Mouse (Mus musculus): ENCODE measurements around the gene Hist1h2ba. TPM values are rescaled to one million over a fixed set of nuclear protein-coding genes. Genes with fewer than 3 reads are reported as not detected.
A peak's percentile ranks its signal among the peaks of the same experiment; 100 is the strongest.

The Hist1h2ba gene
- polyA plus RNA-seq (2015; fragmentation: Nextera tagmentation; extraction: Ambion mirVana), result not detected in 2 replicates

DNA sequence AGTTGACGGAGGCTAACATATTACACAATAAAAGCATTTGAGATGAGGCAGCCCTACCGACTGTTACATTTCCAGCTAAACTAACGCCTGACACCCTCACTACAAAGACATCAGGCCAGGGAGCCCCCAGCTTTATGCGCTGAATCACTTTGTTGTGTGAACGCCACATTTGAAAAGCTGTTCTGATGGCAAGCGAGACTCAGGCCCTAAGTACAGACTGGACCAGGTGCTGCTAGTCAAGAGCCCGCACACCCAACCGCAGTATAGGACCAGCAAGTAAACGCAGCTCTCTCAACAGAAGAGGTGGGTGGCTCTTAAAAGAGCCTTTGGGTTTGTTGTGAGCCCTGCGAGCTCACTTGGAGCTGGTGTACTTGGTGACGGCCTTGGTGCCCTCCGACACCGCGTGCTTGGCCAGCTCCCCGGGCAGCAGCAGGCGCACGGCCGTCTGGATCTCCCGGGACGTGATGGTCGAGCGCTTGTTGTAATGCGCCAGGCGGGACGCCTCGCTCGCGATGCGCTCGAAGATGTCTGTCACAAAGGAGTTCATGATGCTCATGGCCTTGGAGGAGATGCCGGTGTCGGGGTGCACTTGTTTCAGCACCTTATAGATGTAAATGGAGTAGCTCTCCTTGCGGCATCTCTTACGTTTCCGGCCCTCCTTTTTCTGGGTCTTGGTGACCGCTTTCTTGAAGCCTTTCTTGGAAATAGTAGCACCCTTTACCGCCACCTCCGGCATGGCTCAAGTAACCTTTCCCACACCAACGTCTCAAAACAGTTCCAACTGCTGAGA is at the start of gene Hist1h2ba:
Gene Hist1h2ba, minus strand, starts transcription at position 736 of the 790 bp plus-strand sequence.
- H3K9me3 ChIP-seq (replicated peaks; ENCODE audit: control insufficient read depth, low read length, poor library complexity, severe bottlenecking), result no peaks in the 10 kb centered on the region
- no peak within 1 kb of the TSS for H3K4me3 ChIP-seq (ENCODE audit: low read depth, low read length)
- no peak for ATAC-seq
- no peaks in the 10 kb centered on the region for H3K4me1 ChIP-seq (ENCODE audit: control insufficient read depth, insufficient read depth, low read length)
- H3K27me3 ChIP-seq (ENCODE audit: control insufficient read depth, insufficient read depth, low read depth, low read length), result no peaks in the 10 kb centered on the region
- no peak within 1 kb of the TSS for H3K27ac ChIP-seq (ENCODE audit: low read length)
- no peak within 1 kb of the TSS for H3K4me2 ChIP-seq (ENCODE audit: low read length)
- H3K36me3 ChIP-seq (ENCODE audit: control insufficient read depth, insufficient read depth, low read length), result no peaks in the 10 kb centered on the region
- no peak within 1 kb of the TSS for H3K9ac ChIP-seq (ENCODE audit: low read depth, low read length)
- WGBS, result 95% methylated on average over 34 of the region's 39 CpGs

DNA sequence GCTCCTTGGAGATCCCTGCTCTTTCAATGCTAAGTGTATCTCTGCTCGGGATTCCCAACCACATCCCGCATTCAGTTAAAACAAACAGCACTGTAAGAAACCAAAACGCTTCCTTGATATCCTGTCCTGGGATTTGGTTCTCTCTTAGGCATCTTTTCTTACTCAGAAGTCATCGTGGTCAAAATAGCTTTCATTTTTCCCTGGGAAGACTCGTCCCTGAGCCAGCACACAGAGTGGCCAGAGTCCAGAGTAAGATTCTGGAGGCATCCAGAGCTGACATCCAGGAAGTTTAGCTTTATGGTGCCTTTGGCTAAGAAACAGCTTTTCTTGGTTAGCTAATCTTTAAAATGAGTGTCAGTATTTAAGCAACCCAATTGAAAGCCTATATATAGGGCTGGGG is 38.3 kb upstream of the Hist1h2ba start:
- WGBS, result 67% methylated on average over 5 of the region's 5 CpGs
- H3K4me2 ChIP-seq (ENCODE audit: low read length), result no peak overlapping the region
- no peaks in the 10 kb centered on the region for H3K36me3 ChIP-seq (ENCODE audit: control insufficient read depth, insufficient read depth, low read length)
- H3K4me3 ChIP-seq (ENCODE audit: low read depth, low read length), result no peak overlapping the region
- H3K4me1 ChIP-seq (ENCODE audit: control insufficient read depth, insufficient read depth, low read length), result no peaks in the 10 kb centered on the region
- H3K9me3 ChIP-seq (replicated peaks; ENCODE audit: control insufficient read depth, low read length, poor library complexity, severe bottlenecking), result no peaks in the 10 kb centered on the region
- H3K27me3 ChIP-seq (ENCODE audit: control insufficient read depth, insufficient read depth, low read depth, low read length), result no peaks in the 10 kb centered on the region
- no peak for ATAC-seq
- 0 out of 2 replicates have a peak overlapping the region, but pooled peaks have one; percentile 14 for H3K27ac ChIP-seq (ENCODE audit: low read length)
- H3K9ac ChIP-seq (ENCODE audit: low read depth, low read length), result no peak overlapping the region

DNA sequence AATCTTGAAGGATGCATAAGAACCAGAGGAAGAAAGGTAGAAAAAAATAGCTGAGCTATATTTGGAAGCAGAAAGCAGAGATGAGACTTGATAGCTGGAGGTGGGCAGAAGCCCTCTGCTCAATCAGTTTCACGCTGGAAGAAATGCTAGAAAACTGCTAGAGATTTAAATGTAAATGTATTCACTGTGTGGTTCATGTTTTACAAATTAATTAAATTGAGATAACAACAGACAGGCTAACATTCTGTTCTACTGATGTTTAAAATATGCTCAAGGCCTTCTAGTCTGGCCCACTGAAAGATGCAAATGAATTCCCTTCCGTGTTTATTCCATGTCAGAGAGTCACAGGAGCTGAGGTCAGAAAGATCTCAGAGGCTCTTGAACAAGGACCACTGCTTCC is 37.9 kb upstream of the Hist1h2ba start:
- Histone ChIP-seq H3K4me2 (ENCODE audit: low read length) (no peak overlapping the region), H3K27me3 (ENCODE audit: control insufficient read depth, insufficient read depth, low read depth, low read length) (no peaks in the 10 kb centered on the region), H3K9me3 (replicated peaks; ENCODE audit: control insufficient read depth, low read length, poor library complexity, severe bottlenecking) (no peaks in the 10 kb centered on the region), H3K36me3 (ENCODE audit: control insufficient read depth, insufficient read depth, low read length) (no peaks in the 10 kb centered on the region), H3K4me1 (ENCODE audit: control insufficient read depth, insufficient read depth, low read length) (no peaks in the 10 kb centered on the region), H3K4me3 (ENCODE audit: low read depth, low read length) (no peak overlapping the region), H3K9ac (ENCODE audit: low read depth, low read length) (no peak overlapping the region), H3K27ac (ENCODE audit: low read length) (no peak overlapping the region)
- ATAC-seq, result 0 out of 2 replicates have a peak, but pooled peaks have one; percentile 36
- WGBS, result 45% methylated on average over 2 of the region's 2 CpGs

DNA sequence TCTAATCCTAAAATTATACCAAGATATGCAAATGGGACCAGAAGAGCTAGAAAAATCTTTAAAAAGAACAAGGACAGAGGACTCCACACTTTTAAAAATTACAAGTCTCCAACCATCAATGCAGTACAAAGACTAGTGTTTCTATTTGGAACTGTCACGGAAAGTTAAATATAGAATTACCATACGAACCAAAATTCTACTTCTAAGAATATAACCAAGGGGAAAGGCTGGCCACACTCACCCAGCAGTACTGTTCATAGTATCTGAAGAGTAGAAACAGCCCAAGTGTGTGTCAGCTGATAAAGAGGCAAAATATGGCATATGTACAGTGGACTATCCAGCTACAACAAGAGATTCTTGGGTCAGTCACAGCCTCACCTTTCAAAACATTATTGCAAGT is 31.0 kb upstream of the Hist1h2ba start:
- 85% methylated on average over 2 of the region's 2 CpGs for WGBS
- no peak for ATAC-seq
- H3K27me3 ChIP-seq (ENCODE audit: control insufficient read depth, insufficient read depth, low read depth, low read length), result no peaks in the 10 kb centered on the region
- H3K36me3 ChIP-seq (ENCODE audit: control insufficient read depth, insufficient read depth, low read length), result no peaks in the 10 kb centered on the region
- H3K4me1 ChIP-seq (ENCODE audit: control insufficient read depth, insufficient read depth, low read length), result no peaks in the 10 kb centered on the region
- H3K9ac ChIP-seq (ENCODE audit: low read depth, low read length), result no peak overlapping the region
- no peak overlapping the region for H3K27ac ChIP-seq (ENCODE audit: low read length)
- H3K4me2 ChIP-seq (ENCODE audit: low read length), result no peak overlapping the region
- no peak overlapping the region for H3K4me3 ChIP-seq (ENCODE audit: low read depth, low read length)
- H3K9me3 ChIP-seq (replicated peaks; ENCODE audit: control insufficient read depth, low read length, poor library complexity, severe bottlenecking), result no peaks in the 10 kb centered on the region

DNA sequence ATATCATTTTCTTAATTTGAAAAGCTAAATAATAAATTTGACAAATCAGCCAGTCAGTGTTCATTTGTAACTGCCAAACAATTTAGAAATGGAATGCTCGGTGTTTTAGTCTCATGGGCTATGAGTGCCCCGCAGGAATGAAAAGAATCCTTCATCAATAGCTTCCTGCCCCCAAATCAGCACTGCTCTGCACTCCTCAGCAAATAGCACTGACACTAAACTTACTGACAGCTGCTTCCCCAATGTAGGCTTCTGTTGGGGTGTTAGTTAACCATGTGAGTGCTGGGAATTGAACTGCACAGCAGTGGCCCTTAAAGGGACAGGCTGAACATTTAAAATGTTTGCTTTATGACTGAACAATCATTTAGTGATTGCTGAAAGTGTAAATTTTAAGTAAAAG is 25.8 kb upstream of the Hist1h2ba start:
- Histone ChIP-seq H3K9me3 (replicated peaks; ENCODE audit: control insufficient read depth, low read length, poor library complexity, severe bottlenecking) (no peaks in the 10 kb centered on the region), H3K4me2 (ENCODE audit: low read length) (no peak overlapping the region), H3K27ac (ENCODE audit: low read length) (no peak overlapping the region), H3K27me3 (ENCODE audit: control insufficient read depth, insufficient read depth, low read depth, low read length) (no peaks in the 10 kb centered on the region), H3K4me1 (ENCODE audit: control insufficient read depth, insufficient read depth, low read length) (no peaks in the 10 kb centered on the region), H3K4me3 (ENCODE audit: low read depth, low read length) (no peak overlapping the region), H3K36me3 (ENCODE audit: control insufficient read depth, insufficient read depth, low read length) (no peaks in the 10 kb centered on the region), H3K9ac (ENCODE audit: low read depth, low read length) (no peak overlapping the region)
- ATAC-seq, result no peak
- WGBS, result 12% methylated on average over 2 of the region's 2 CpGs

DNA sequence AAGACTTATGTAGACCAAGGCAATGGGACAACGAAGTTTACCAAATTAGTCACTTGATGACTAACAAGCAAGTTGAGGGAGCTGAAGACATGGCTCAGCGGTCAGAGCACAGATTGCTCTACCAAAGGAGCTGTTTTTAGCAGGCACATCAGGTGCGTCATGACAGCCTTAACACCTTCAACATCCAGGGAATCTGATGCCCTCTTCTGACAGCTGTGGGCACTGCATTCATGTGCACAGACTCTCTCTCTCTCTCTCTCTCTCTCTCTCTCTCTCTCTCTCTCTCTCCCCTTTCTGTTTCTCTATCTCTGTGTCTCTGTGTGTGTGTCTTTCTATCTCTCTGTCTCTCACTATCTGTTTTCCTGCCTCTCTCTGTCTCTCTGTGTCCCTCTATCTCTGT is 17.0 kb upstream of the Hist1h2ba start:
- H3K9ac ChIP-seq (ENCODE audit: low read depth, low read length), result no peak overlapping the region
- H3K27ac ChIP-seq (ENCODE audit: low read length), result no peak overlapping the region
- no peak overlapping the region for H3K4me2 ChIP-seq (ENCODE audit: low read length)
- WGBS, result 74% methylated on average over 3 of the region's 3 CpGs
- no peaks in the 10 kb centered on the region for H3K9me3 ChIP-seq (replicated peaks; ENCODE audit: control insufficient read depth, low read length, poor library complexity, severe bottlenecking)
- H3K4me3 ChIP-seq (ENCODE audit: low read depth, low read length), result no peak overlapping the region
- H3K4me1 ChIP-seq (ENCODE audit: control insufficient read depth, insufficient read depth, low read length), result no peaks in the 10 kb centered on the region
- no peaks in the 10 kb centered on the region for H3K27me3 ChIP-seq (ENCODE audit: control insufficient read depth, insufficient read depth, low read depth, low read length)
- H3K36me3 ChIP-seq (ENCODE audit: control insufficient read depth, insufficient read depth, low read length), result no peaks in the 10 kb centered on the region
- ATAC-seq, result no peak

DNA sequence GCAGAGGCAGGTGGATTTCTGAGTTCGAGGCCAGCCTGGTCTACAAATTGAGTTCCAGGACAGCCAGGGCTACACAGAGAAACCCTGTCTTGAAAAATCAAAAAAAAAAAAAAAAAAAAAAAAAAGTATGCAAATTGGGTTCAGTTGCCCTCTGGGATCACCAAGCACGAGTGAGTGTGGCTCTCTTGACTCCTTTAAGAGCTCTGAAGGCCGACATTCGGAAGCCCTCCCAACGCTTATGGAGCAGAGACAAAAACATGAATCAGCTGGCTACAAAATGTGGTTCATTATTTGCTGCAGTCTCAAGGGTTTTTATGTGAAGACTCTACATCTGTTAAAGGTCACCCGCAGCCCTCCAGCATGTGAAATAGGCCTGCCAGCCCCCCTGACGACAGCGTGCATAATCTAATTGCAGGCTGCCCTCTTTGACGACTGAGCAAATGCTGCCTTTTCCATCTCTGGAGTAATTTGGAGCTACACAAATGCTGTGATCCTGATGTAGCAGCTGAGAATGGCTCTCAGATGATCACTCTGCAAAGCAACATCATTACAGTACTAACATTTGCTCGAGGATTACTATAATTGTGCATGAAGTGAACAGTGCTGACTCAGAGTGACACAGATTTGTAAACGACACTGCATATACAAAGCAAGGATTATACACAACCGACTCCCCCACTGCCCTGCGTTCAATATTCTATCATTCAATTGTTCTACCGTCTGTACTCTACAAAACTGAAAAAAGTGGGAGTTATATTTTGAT is 15.7 kb upstream of the Hist1h2ba start:
- no peaks in the 10 kb centered on the region for H3K27me3 ChIP-seq (ENCODE audit: control insufficient read depth, insufficient read depth, low read depth, low read length)
- WGBS, result 17% methylated on average over 14 of the region's 14 CpGs
- no peaks in the 10 kb centered on the region for H3K4me1 ChIP-seq (ENCODE audit: control insufficient read depth, insufficient read depth, low read length)
- no peak overlapping the region for H3K4me2 ChIP-seq (ENCODE audit: low read length)
- H3K9ac ChIP-seq (ENCODE audit: low read depth, low read length), result no peak overlapping the region
- peak; percentile 87 for ATAC-seq
- H3K9me3 ChIP-seq (replicated peaks; ENCODE audit: control insufficient read depth, low read length, poor library complexity, severe bottlenecking), result no peaks in the 10 kb centered on the region
- H3K4me3 ChIP-seq (ENCODE audit: low read depth, low read length), result no peak overlapping the region
- H3K36me3 ChIP-seq (ENCODE audit: control insufficient read depth, insufficient read depth, low read length), result no peaks in the 10 kb centered on the region
- no peak overlapping the region for H3K27ac ChIP-seq (ENCODE audit: low read length)

DNA sequence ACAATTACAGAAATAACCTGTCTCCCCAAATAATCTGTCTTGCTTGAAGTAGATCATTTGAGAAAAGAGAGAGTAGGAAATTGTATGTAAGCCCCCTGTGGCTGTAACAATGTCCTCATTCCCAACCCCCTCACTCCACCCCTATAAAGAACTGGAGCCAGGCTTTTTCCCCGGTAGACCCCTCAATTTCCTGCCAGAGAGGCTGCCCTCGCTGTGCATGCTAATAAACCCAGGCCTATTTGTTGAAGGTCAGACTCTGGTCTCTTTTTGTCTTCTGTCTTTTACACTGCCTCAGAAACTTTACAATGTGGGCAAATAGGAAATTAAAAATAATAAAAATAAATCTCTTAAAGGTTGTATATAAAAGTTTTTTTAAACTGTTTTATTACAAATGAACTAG is 12.3 kb upstream of the Hist1h2ba start:
- Histone ChIP-seq H3K9ac (ENCODE audit: low read depth, low read length) (no peak overlapping the region), H3K27ac (ENCODE audit: low read length) (no peak overlapping the region), H3K27me3 (ENCODE audit: control insufficient read depth, insufficient read depth, low read depth, low read length) (no peaks in the 10 kb centered on the region), H3K4me1 (ENCODE audit: control insufficient read depth, insufficient read depth, low read length) (no peaks in the 10 kb centered on the region), H3K4me3 (ENCODE audit: low read depth, low read length) (no peak overlapping the region), H3K4me2 (ENCODE audit: low read length) (no peak overlapping the region), H3K36me3 (ENCODE audit: control insufficient read depth, insufficient read depth, low read length) (no peaks in the 10 kb centered on the region), H3K9me3 (replicated peaks; ENCODE audit: control insufficient read depth, low read length, poor library complexity, severe bottlenecking) (no peaks in the 10 kb centered on the region)
- no peak for ATAC-seq
- WGBS, result 13% methylated on average over 2 of the region's 2 CpGs

DNA sequence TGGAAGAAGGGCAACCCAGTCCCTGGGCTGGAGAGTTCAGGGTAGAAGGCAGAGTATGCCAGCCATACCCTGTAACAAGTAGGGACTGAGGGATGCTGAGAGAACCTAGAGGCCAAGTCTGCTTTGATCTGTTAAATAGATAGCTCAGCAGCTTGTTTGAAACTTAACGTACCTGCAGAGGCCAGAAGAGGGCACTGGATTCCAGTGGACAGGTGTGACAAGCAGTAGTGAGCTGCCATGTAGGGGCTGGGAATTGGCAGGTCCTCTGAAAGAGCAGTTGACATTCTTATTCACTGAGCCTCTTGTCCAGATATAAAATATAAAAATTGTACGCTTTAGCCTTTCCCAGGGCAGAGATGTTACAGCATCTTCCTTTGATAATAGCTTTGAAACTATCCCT is 8.9 kb upstream of the Hist1h2ba start:
- Histone ChIP-seq H3K4me2 (ENCODE audit: low read length) (no peak overlapping the region), H3K4me1 (ENCODE audit: control insufficient read depth, insufficient read depth, low read length) (no peaks in the 10 kb centered on the region), H3K4me3 (ENCODE audit: low read depth, low read length) (no peak overlapping the region), H3K27me3 (ENCODE audit: control insufficient read depth, insufficient read depth, low read depth, low read length) (no peaks in the 10 kb centered on the region), H3K9ac (ENCODE audit: low read depth, low read length) (no peak overlapping the region), H3K9me3 (replicated peaks; ENCODE audit: control insufficient read depth, low read length, poor library complexity, severe bottlenecking) (no peaks in the 10 kb centered on the region), H3K27ac (ENCODE audit: low read length) (no peak overlapping the region), H3K36me3 (ENCODE audit: control insufficient read depth, insufficient read depth, low read length) (no peaks in the 10 kb centered on the region)
- 58% methylated on average over 2 of the region's 2 CpGs for WGBS
- no peak for ATAC-seq

All from midbrain, embryonic 16.5 days (tissue).